Mouse (Mus musculus) liver, embryonic 14.5 days (tissue): ENCODE data around the gene Dmgdh.

Experiments
- CTCF ChIP-seq: IDR thresholded peaks from 2 replicates; pipeline ENCODE4 v1.5.1; 2016; ENCODE audit warnings: antibody characterized with exemption, low read depth, control low read depth
- EP300 ChIP-seq: IDR thresholded peaks from 2 replicates; pipeline ENCODE4 v1.6.1; 2016; ENCODE audit warnings: antibody characterized with exemption, low read depth

DNA sequence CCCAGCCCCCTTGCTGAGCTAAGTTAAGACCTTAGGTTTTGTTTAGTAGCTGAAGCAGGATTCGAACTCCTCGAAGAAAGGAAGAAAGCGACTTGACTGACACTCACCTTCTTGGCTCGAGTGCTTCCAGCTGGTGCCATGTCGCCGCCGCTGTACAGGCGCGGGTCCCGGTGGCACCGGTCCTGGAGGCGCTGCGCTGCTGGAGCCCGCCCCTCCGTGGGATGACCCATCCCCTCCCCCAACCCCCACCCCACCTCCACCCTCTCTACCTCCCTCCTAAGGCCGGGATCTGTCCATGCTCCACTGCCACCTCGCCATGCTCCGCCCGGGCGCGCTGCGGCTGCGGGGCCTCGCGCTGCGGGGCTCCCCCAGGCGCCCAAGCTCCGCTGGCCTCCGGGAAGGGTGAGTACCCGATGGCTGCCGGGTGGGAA lies at the start of gene Dmgdh, which contains the start of gene Bhmt2:
- TF ChIP-seq CTCF = no peak
- no peak for TF ChIP-seq EP300
